ENCODE assay signal across 8 mouse cellular contexts in genomic region chr17:33999341-34000149, GRCm38 (mm10). TPM values are rescaled to one million over a fixed set of nuclear protein-coding genes. Genes with fewer than 3 reads are reported as not detected.
DNase-seq lines count a peak whose midpoint lies in the region; ATAC-seq and TF ChIP-seq lines count a peak whose summit lies in the region.

No protein-coding gene starts in this region.

- H3K36me3 ChIP-seq in heart, embryonic 11.5 days (ENCODE audit: control insufficient read depth, insufficient read depth, low read length): no peaks in the 10 kb centered on the region
- no peaks in the 10 kb centered on the region for H3K36me3 ChIP-seq in kidney, postnatal 0 days (ENCODE audit: insufficient read depth, low read length)
- peaks cover 27% of the 10 kb centered on the region; the same call in 1 of the 2 replicates for H3K36me3 ChIP-seq in macrophage (ENCODE audit: inconsistent target)

- H3K4me3 ChIP-seq in heart, embryonic 11.5 days (ENCODE audit: low read depth, low read length): peak overlapping the region; percentile 63
- H3K4me3 ChIP-seq in kidney, postnatal 0 days (replicated peaks; ENCODE audit: low read depth, low read length): peak overlapping the region; percentile 64
- H3K4me3 ChIP-seq in macrophage (ENCODE audit: inconsistent target): peak overlapping the region; percentile 70

- TF ChIP-seq CTCF in kidney, postnatal 0 days (IDR thresholded peaks at IDR 0.05; ENCODE audit: low read depth): no peak

- peak overlapping the region; percentile 99 for H3K4me2 ChIP-seq in heart, embryonic 11.5 days
- H3K4me2 ChIP-seq in kidney, postnatal 0 days (ENCODE audit: low read length): peak overlapping the region; percentile 99

- no peaks in the 10 kb centered on the region for H3K9me3 ChIP-seq in heart, embryonic 11.5 days (replicated peaks; ENCODE audit: control insufficient read depth, low read length)
- H3K9me3 ChIP-seq in kidney, postnatal 0 days (replicated peaks; ENCODE audit: low read length): no peaks in the 10 kb centered on the region

- WGBS in heart, embryonic 11.5 days (ENCODE audit: insufficient replicate concordance): 2% methylated on average over 86 of the region's 87 CpGs
- 2% methylated on average over 83 of the region's 87 CpGs for WGBS in kidney, postnatal 0 days
- WGBS in macrophage (ENCODE audit: missing documents): under 1% methylated on average over 69 of the region's 87 CpGs

- peak; percentile 5 for DNase-seq in cerebellum, adult 8-10 months
- DNase-seq in cerebellum, postnatal 36 days: no peak
- no peak for DNase-seq in kidney, postnatal 0 days (ENCODE audit: low spot score)
- peak; percentile 30 for DNase-seq in testis, postnatal 14 days (ENCODE audit: low spot score)
- no peak for DNase-seq in left cerebral cortex, postnatal 36 days (ENCODE audit: low spot score in 2 of 2)

- H3K9ac ChIP-seq in heart, embryonic 11.5 days (ENCODE audit: low read depth, low read length): peak overlapping the region; percentile 60; the same call in 1 of the 2 replicates
- H3K9ac ChIP-seq in kidney, postnatal 0 days (ENCODE audit: low read depth, low read length): peak overlapping the region; percentile 47

- H3K27ac ChIP-seq in heart, embryonic 11.5 days (ENCODE audit: low read depth, low read length): no peak overlapping the region
- no peak overlapping the region for H3K27ac ChIP-seq in kidney, postnatal 0 days
- H3K27ac ChIP-seq in macrophage: peak overlapping the region; percentile 73

- H3K27me3 ChIP-seq in heart, embryonic 11.5 days (ENCODE audit: control insufficient read depth, insufficient read depth, low read length): peaks cover 37% of the 10 kb centered on the region
- H3K27me3 ChIP-seq in kidney, postnatal 0 days (ENCODE audit: insufficient read depth, low read length): no peaks in the 10 kb centered on the region

- H3K79me2 ChIP-seq in macrophage (ENCODE audit: inconsistent target): peaks cover 24% of the 10 kb centered on the region; the same call in 1 of the 2 replicates

- no peaks in the 10 kb centered on the region; the same call in 1 of the 2 replicates for H3K4me1 ChIP-seq in heart, embryonic 11.5 days (ENCODE audit: control insufficient read depth, insufficient read depth, low read length)
- H3K4me1 ChIP-seq in kidney, postnatal 0 days (replicated peaks; ENCODE audit: insufficient read depth, low read length): no peaks in the 10 kb centered on the region

- ATAC-seq in activated CD4-positive, CD25-positive, alpha-beta regulatory T cell, adult 4 months: peak; percentile 4
- 0 out of 2 replicates have a peak, but pooled peaks have one; percentile 14 for ATAC-seq in heart, embryonic 11.5 days (replicated peaks; ENCODE audit: insufficient number of reproducible peaks, low FRiP score, low TSS enrichment)
- peak; percentile 38 for ATAC-seq in kidney, postnatal 0 days (replicated peaks; ENCODE audit: low FRiP score, low read depth)

- intact Hi-C loops in left cerebral cortex, postnatal 36 days (cut with DNase I): loop anchor here (2.0 to 5.0 kb wide), 2 partner anchors 1263 to 1293 kb away; partner anchors contain the start of gene H2-D1

RNA-seq across cellular contexts. Expression of gene H2-K1, which starts 0.6 kb away (rescaled TPM):
- 1,000 to 10,000 TPM; 4,668 to 6,585 TPM for polyA plus RNA-seq in activated CD4-positive, CD25-positive, alpha-beta regulatory T cell, adult 4 months (2017; shearing (Covaris generic))
- polyA plus RNA-seq in heart, embryonic 11.5 days (2014; fragmentation: Nextera tagmentation; extraction: Ambion mirVana): 13.8 and 13.9 TPM in 2 replicates
- polyA plus RNA-seq in kidney, postnatal 0 days (2015; fragmentation: Nextera tagmentation; extraction: Ambion mirVana): 76.0 and 82.2 TPM in 2 replicates
- total RNA-seq in macrophage (2018; cell fraction: chromatin; rRNA removed): 1,000 to 10,000 TPM; 1,025 to 7,144 (median 3,429) TPM
- total RNA-seq in macrophage (2018; cell fraction: cytosol; rRNA removed): 1,000 to 10,000 TPM; 2,589 to 9,128 (median 5,108) TPM
- over 10,000 TPM in 13 of 26 experiments, 1,000 to 10,000 TPM in 13; 3,160 to 14,900 (median 9,531) TPM for total RNA-seq in macrophage (2018; cell fraction: nucleus; rRNA removed)
- polyA plus RNA-seq in macrophage (2018): 2,418 to 4,239 TPM (median 2,994 TPM) in 3 replicates
- 10 to 100 TPM; 17.2 to 19.3 TPM for total RNA-seq in left cerebral cortex, postnatal 36 days (2021)

RNA-seq across cellular contexts. Expression of gene Ring1, which starts 24.9 kb away (rescaled TPM):
- polyA plus RNA-seq in activated CD4-positive, CD25-positive, alpha-beta regulatory T cell, adult 4 months (2017; shearing (Covaris generic)): 1 to 10 TPM; 2.2 to 3.4 TPM
- 3.9 and 4.4 TPM in 2 replicates for polyA plus RNA-seq in heart, embryonic 11.5 days (2014; fragmentation: Nextera tagmentation; extraction: Ambion mirVana)
- 17.9 and 23.3 TPM in 2 replicates for polyA plus RNA-seq in kidney, postnatal 0 days (2015; fragmentation: Nextera tagmentation; extraction: Ambion mirVana)
- total RNA-seq in macrophage (2018; cell fraction: chromatin; rRNA removed): 10 to 100 TPM in 25 of 26 experiments, 1 to 10 TPM in 1; 9.7 to 64.1 (median 30.8) TPM
- 10 to 100 TPM in 24 of 26 experiments, 1 to 10 TPM in 2; 7.9 to 17.6 (median 13.5) TPM for total RNA-seq in macrophage (2018; cell fraction: cytosol; rRNA removed)
- total RNA-seq in macrophage (2018; cell fraction: nucleus; rRNA removed): 10 to 100 TPM in 25 of 26 experiments, 1 to 10 TPM in 1; 8.8 to 35.2 (median 21.2) TPM
- 12.0 to 17.2 TPM (median 17.1 TPM) in 3 replicates for polyA plus RNA-seq in macrophage (2018)
- 10 to 100 TPM; 33.5 to 35.9 TPM for total RNA-seq in left cerebral cortex, postnatal 36 days (2021)

RNA-seq across cellular contexts. Expression of gene H2-Ke6, which starts 28.3 kb away (rescaled TPM):
- polyA plus RNA-seq in activated CD4-positive, CD25-positive, alpha-beta regulatory T cell, adult 4 months (2017; shearing (Covaris generic)): 10 to 100 TPM; 29.3 to 35.2 TPM
- polyA plus RNA-seq in heart, embryonic 11.5 days (2014; fragmentation: Nextera tagmentation; extraction: Ambion mirVana): 29.4 and 35.5 TPM in 2 replicates
- polyA plus RNA-seq in kidney, postnatal 0 days (2015; fragmentation: Nextera tagmentation; extraction: Ambion mirVana): 64.9 and 65.7 TPM in 2 replicates
- 100 to 1,000 TPM in 1 of 26 experiments, 10 to 100 TPM in 25; 15.1 to 108 (median 44.2) TPM for total RNA-seq in macrophage (2018; cell fraction: chromatin; rRNA removed)
- 10 to 100 TPM; 14.0 to 39.8 (median 25.1) TPM for total RNA-seq in macrophage (2018; cell fraction: cytosol; rRNA removed)
- 100 to 1,000 TPM in 1 of 26 experiments, 10 to 100 TPM in 25; 13.8 to 109 (median 44.0) TPM for total RNA-seq in macrophage (2018; cell fraction: nucleus; rRNA removed)
- polyA plus RNA-seq in macrophage (2018): 28.2 to 38.3 TPM (median 35.6 TPM) in 3 replicates
- 10 to 100 TPM; 35.7 to 36.6 TPM for total RNA-seq in left cerebral cortex, postnatal 36 days (2021)

RNA-seq across cellular contexts. Expression of gene Slc39a7, which starts 31.9 kb away (rescaled TPM):
- 10 to 100 TPM; 34.6 to 49.4 TPM for polyA plus RNA-seq in activated CD4-positive, CD25-positive, alpha-beta regulatory T cell, adult 4 months (2017; shearing (Covaris generic))
- polyA plus RNA-seq in heart, embryonic 11.5 days (2014; fragmentation: Nextera tagmentation; extraction: Ambion mirVana): 61.4 and 67.2 TPM in 2 replicates
- 149 and 165 TPM in 2 replicates for polyA plus RNA-seq in kidney, postnatal 0 days (2015; fragmentation: Nextera tagmentation; extraction: Ambion mirVana)
- total RNA-seq in macrophage (2018; cell fraction: chromatin; rRNA removed): 100 to 1,000 TPM in 3 of 26 experiments, 10 to 100 TPM in 23; 49.7 to 112 (median 78.2) TPM
- 100 to 1,000 TPM in 18 of 26 experiments, 10 to 100 TPM in 8; 68.6 to 145 (median 112) TPM for total RNA-seq in macrophage (2018; cell fraction: cytosol; rRNA removed)
- total RNA-seq in macrophage (2018; cell fraction: nucleus; rRNA removed): 100 to 1,000 TPM in 23 of 26 experiments, 10 to 100 TPM in 3; 68.0 to 195 (median 139) TPM
- 67.7 to 120 TPM (median 117 TPM) in 3 replicates for polyA plus RNA-seq in macrophage (2018)
- total RNA-seq in left cerebral cortex, postnatal 36 days (2021): 100 to 1,000 TPM; 101 to 105 TPM

RNA-seq across cellular contexts. Expression of gene Rxrb, which starts 32.1 kb away (rescaled TPM):
- 1 to 10 TPM; 7.2 to 9.0 TPM for polyA plus RNA-seq in activated CD4-positive, CD25-positive, alpha-beta regulatory T cell, adult 4 months (2017; shearing (Covaris generic))
- 13.8 and 14.6 TPM in 2 replicates for polyA plus RNA-seq in heart, embryonic 11.5 days (2014; fragmentation: Nextera tagmentation; extraction: Ambion mirVana)
- 42.3 and 46.1 TPM in 2 replicates for polyA plus RNA-seq in kidney, postnatal 0 days (2015; fragmentation: Nextera tagmentation; extraction: Ambion mirVana)
- 100 to 1,000 TPM in 1 of 26 experiments, 10 to 100 TPM in 25; 23.5 to 101 (median 45.8) TPM for total RNA-seq in macrophage (2018; cell fraction: chromatin; rRNA removed)
- total RNA-seq in macrophage (2018; cell fraction: cytosol; rRNA removed): 10 to 100 TPM; 14.5 to 38.3 (median 25.9) TPM
- total RNA-seq in macrophage (2018; cell fraction: nucleus; rRNA removed): 10 to 100 TPM; 18.8 to 62.7 (median 32.1) TPM
- polyA plus RNA-seq in macrophage (2018): 15.5 to 33.4 TPM (median 20.0 TPM) in 3 replicates
- 10 to 100 TPM; 81.9 to 87.8 TPM for total RNA-seq in left cerebral cortex, postnatal 36 days (2021)

Comparison
In these comparisons a context has a peak if more than half of its experiments do, and no peak if none do; other contexts are left out.
1. DNase-seq: peak in cerebellum, adult 8-10 months (single experiment) and testis, postnatal 14 days (single experiment); none in cerebellum, postnatal 36 days (0 of 2), kidney, postnatal 0 days (single experiment) and left cerebral cortex, postnatal 36 days (0 of 2).
2. RNA of gene H2-K1, which starts 0.6 kb away (polyA plus RNA-seq): 4,668 to 6,585 TPM in activated CD4-positive, CD25-positive, alpha-beta regulatory T cell, adult 4 months and 2,418 to 4,239 TPM in macrophage; 76.0 to 82.2 TPM in kidney, postnatal 0 days and 13.8 to 13.9 TPM in heart, embryonic 11.5 days; every median in the first group is over 10 times any median in the second.
3. Peak in every context shown above with its lines, with median percentiles within 50 percentile points of each other: ATAC-seq and H3K4me3 ChIP-seq.